Mouse (Mus musculus) heart, embryonic 14.5 days (tissue): ENCODE results near the gene Auts2. TPM values are rescaled to one million over a fixed set of nuclear protein-coding genes. Genes with fewer than 3 reads are reported as not detected.

ENCODE experiments used
- ATAC-seq: fragments of 200-750 bp; cut with Nextera tagmentation; 2 replicates; pipeline ENCODE4 v1.8.0; 2017; ENCODE audit warnings: low read depth, moderate TSS enrichment; ENCODE audit not compliant: insufficient number of reproducible peaks, insufficient read depth, low FRiP score
- H3K27ac ChIP-seq, 2 experiments: fragments of 200-500 bp in 1 of 2; fragments of 300-500 bp in 1 of 2; sonication (generic) in 1 of 2; replicated peaks in 1 of 2; 2 replicates each; pipeline ENCODE4 v1.5.1; 2012 to 2014; ENCODE audit warnings: low read depth in 2 of 2, low read length in 2 of 2, control low read depth in 1 of 2, mild to moderate bottlenecking in 1 of 2, mixed read lengths in 1 of 2; ENCODE audit not compliant: control insufficient read depth in 1 of 2, insufficient read depth in 1 of 2
- H3K27me3 ChIP-seq: fragments of 300-500 bp; sonication (generic); 2 replicates; pipeline ENCODE4 v1.6.1; 2014; ENCODE audit warnings: mild to moderate bottlenecking, low read length, control low read depth; ENCODE audit not compliant: control insufficient read depth, insufficient read depth
- H3K36me3 ChIP-seq: fragments of 300-500 bp; sonication (generic); 2 replicates; pipeline ENCODE4 v1.6.1; 2014; ENCODE audit warnings: mild to moderate bottlenecking, control low read depth, low read length, mixed read lengths; ENCODE audit not compliant: control insufficient read depth, insufficient read depth
- H3K4me1 ChIP-seq, 2 experiments: fragments of 200-500 bp in 1 of 2; fragments of 300-500 bp in 1 of 2; sonication (generic) in 1 of 2; 2 replicates each; pipeline ENCODE4 v1.6.1; 2012 to 2014; ENCODE audit warnings: low read length in 2 of 2, control low read depth in 1 of 2, mixed read lengths in 1 of 2; ENCODE audit not compliant: control insufficient read depth in 2 of 2, insufficient read depth in 2 of 2
- H3K4me2 ChIP-seq: fragments of 300-500 bp; sonication (generic); 2 replicates; pipeline ENCODE4 v1.6.1; 2014; ENCODE audit warnings: mild to moderate bottlenecking, low read length
- H3K4me3 ChIP-seq, 2 experiments: fragments of 200-500 bp in 1 of 2; fragments of 300-500 bp in 1 of 2; sonication (generic) in 1 of 2; 2 replicates each; pipeline ENCODE4 v1.5.1; 2012 to 2014; ENCODE audit warnings: low read length in 2 of 2, mild to moderate bottlenecking in 2 of 2, control low read depth in 1 of 2, low read depth in 1 of 2, moderate library complexity in 1 of 2; ENCODE audit not compliant: control insufficient read depth in 1 of 2, insufficient read depth in 1 of 2
- H3K9ac ChIP-seq: fragments of 300-500 bp; sonication (generic); 2 replicates; pipeline ENCODE4 v1.6.1; 2014; ENCODE audit warnings: mild to moderate bottlenecking, low read length
- H3K9me3 ChIP-seq: fragments of 300-500 bp; sonication (generic); 2 replicates; pipeline ENCODE4 v1.6.1; 2016; ENCODE audit warnings: low read length, control low read depth; ENCODE audit not compliant: control insufficient read depth
- WGBS: fragments of 180-500 bp; shearing (Covaris S2); extraction: QIAGEN DNeasy Blood & Tissue Kit; methylation state at CpG from one replicate; pipeline ENCODE4 v1.1.7; 2014; 5-methylcytosine and 5-hydroxymethylcytosine counted together
- polyA plus RNA-seq: library from polyadenylated mRNA; unstranded; fragments of >200 nt; fragmentation: Nextera tagmentation; extraction: Ambion mirVana; gene quantifications from 2 replicates; pipeline ENCODE4 v1.2.1, GENCODE M21; 2014

The Auts2 gene
- polyA plus RNA-seq, 1 experiment from 2014 or later: 18.0 TPM

DNA sequence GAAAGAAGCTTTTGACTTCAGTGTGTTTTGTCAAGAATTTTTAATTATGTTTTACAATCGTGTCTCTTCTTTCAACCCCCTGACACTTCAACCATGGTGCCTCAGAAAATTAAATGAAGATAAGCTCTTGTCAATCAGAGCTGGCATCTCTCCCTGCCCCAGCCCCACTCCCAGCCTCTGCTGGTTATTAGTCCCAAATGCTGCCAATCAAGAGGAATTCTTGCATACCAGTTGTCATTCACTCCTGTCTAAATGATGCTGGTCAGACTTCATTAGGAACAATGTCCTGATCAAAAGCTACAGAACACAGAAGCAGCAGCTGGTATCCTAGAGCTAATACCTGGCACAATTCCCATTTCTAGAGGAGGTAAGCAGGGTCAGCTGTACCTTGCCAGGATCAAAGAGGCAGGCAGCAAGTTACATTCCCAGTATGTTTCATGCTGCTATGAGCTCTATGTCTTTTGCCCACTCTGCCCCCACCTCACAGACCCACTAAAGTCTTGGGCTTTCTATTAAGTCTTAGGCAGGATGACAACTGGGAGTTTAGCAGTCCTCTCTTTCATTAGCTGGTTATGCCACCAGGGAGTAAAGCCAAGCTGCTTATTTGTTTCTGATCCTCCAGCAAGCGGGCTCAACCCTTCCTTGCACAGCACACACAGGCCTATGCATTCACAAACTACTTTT is 134.1 kb downstream of the Auts2 start:
- no peaks in the 10 kb centered on the region for H3K27me3 ChIP-seq
- no peaks in the 10 kb centered on the region for H3K36me3 ChIP-seq
- H3K9me3 ChIP-seq: no peaks in the 10 kb centered on the region
- 59% methylated on average over 2 of the region's 2 CpGs for WGBS
- no peak overlapping the region for H3K4me2 ChIP-seq
- ATAC-seq: no peak
- peaks cover 3 to 16% of the 10 kb centered on the region in 2 experiments for H3K4me1 ChIP-seq
- no peak overlapping the region for H3K4me3 ChIP-seq
- H3K9ac ChIP-seq: no peak overlapping the region
- H3K27ac ChIP-seq: no peak overlapping the region

- Histone ChIP-seq H3K9ac (no peak overlapping the region), H3K4me2 (no peak overlapping the region), H3K27me3 (no peaks in the 10 kb centered on the region), H3K9me3 (no peaks in the 10 kb centered on the region), H3K4me1 (peaks cover 15 to 23% of the 10 kb centered on the region in 2 experiments), H3K36me3 (no peaks in the 10 kb centered on the region), H3K4me3 (no peak overlapping the region), H3K27ac (no peak overlapping the region)
- no peak for ATAC-seq
- WGBS: 57% methylated on average over 10 of the region's 10 CpGs
Measured at GRCm38 (mm10) chr5:132400556-132400955, 142.6 kb downstream of the Auts2 start.

- Histone ChIP-seq H3K36me3 (no peaks in the 10 kb centered on the region), H3K27ac (no peak overlapping the region), H3K9ac (no peak overlapping the region), H3K9me3 (no peaks in the 10 kb centered on the region), H3K4me3 (no peak overlapping the region), H3K4me2 (no peak overlapping the region), H3K27me3 (no peaks in the 10 kb centered on the region), H3K4me1 (peaks cover 18 to 31% of the 10 kb centered on the region in 2 experiments)
- WGBS: 43% methylated on average over 4 of the region's 4 CpGs
- no peak for ATAC-seq
Measured at GRCm38 (mm10) chr5:132399486-132399885, 143.7 kb downstream of the Auts2 start.

- 81% methylated on average over 3 of the region's 3 CpGs for WGBS
- ATAC-seq: no peak
- H3K4me1 ChIP-seq: peaks cover 18 to 42% of the 10 kb centered on the region in 2 experiments
- no peak overlapping the region for H3K9ac ChIP-seq
- H3K27ac ChIP-seq: no peak overlapping the region
- no peak overlapping the region for H3K4me3 ChIP-seq
- no peaks in the 10 kb centered on the region for H3K27me3 ChIP-seq
- H3K36me3 ChIP-seq: no peaks in the 10 kb centered on the region
- no peak overlapping the region for H3K4me2 ChIP-seq
- H3K9me3 ChIP-seq: no peaks in the 10 kb centered on the region
Measured at GRCm38 (mm10) chr5:132395922-132396321, 147.2 kb downstream of the Auts2 start.

- no peak overlapping the region for H3K9ac ChIP-seq
- peak overlapping the region in 1 of 2 experiments; percentile 1; a peak in 3 of 4 replicates for H3K27ac ChIP-seq
- peak overlapping the region; percentile 32 for H3K4me2 ChIP-seq
- H3K4me1 ChIP-seq: peaks cover 13 to 33% of the 10 kb centered on the region in 2 experiments
- no peak for ATAC-seq
- WGBS: 16% methylated on average over 6 of the region's 6 CpGs
- H3K9me3 ChIP-seq: no peaks in the 10 kb centered on the region
- H3K27me3 ChIP-seq: no peaks in the 10 kb centered on the region
- no peaks in the 10 kb centered on the region for H3K36me3 ChIP-seq
- H3K4me3 ChIP-seq: no peak overlapping the region
Measured at GRCm38 (mm10) chr5:132394800-132395575, 148.2 kb downstream of the Auts2 start.

DNA sequence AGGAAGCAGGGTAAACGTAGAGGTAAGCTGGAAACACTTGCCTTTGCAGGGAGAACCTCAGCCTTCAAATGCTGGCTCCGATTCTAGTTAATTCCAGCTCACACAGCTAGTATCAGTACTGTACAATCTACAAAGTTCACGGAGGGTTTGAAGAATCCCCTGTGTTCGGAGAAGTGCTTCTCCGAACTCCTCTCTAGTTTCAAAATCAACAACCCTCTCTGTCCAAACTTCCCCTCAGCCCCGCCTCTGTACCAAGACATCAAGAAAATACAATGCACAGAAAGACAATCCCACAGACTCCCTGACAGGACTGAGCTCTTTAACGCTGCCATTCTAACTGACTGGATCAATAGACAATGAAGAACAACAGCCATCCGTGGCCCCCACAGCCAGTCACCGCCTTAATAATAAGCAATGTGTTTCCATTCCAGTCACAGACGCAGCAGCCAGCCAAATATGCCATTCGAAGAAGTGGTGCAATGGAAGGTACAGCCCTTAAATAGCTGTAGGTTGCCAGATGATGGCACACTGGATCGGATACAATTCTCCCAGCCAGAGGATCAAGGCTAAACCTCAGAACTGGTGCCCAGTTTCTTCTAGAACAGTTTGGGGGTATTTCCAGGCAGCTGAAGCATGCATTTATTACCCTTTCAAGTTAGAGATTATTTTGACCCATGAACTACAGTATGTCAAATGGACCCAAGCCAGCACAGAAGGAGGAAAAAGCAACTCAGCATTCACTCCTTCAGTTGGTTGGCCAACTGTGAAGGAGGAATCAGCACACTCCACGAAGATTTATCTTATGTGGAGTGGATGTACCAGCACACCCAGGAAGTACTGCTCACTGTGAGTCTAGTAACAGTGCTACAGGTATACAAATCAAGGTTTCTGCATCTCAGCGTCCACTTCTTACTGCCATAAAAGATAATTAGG is 151.0 kb downstream of the Auts2 start:
- H3K4me1 ChIP-seq: peaks cover 3 to 22% of the 10 kb centered on the region in 2 experiments; a peak in 3 of 4 replicates
- no peak overlapping the region for H3K9ac ChIP-seq
- H3K9me3 ChIP-seq: no peaks in the 10 kb centered on the region
- ATAC-seq: no peak
- no peak overlapping the region for H3K4me3 ChIP-seq
- H3K27ac ChIP-seq: no peak overlapping the region
- H3K36me3 ChIP-seq: no peaks in the 10 kb centered on the region
- 67% methylated on average over 14 of the region's 14 CpGs for WGBS
- no peaks in the 10 kb centered on the region for H3K27me3 ChIP-seq
- H3K4me2 ChIP-seq: no peak overlapping the region

DNA sequence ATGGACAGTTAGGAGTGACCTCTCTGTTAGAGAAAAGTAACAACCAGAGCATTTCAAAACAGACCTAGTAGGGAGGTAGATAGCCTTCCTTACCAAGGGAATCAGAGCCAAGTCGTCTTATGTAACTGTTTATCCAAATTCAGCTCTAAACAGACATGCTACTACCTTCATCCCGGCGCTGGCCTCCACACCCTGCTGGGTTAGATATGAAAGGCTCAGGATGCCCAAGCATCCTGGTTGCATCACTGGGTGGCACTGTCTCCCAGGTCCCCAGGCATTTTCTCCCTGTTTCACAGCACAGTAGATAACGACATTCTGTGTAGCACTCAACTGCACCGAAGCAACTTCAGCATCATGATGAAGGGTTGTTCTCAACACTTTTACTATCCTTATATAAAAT is 154.4 kb downstream of the Auts2 start:
- H3K9ac ChIP-seq: no peak overlapping the region
- no peak overlapping the region for H3K27ac ChIP-seq
- H3K4me1 ChIP-seq: peaks cover 0 to 24% of the 10 kb centered on the region in 2 experiments; a peak in 2 of 4 replicates
- no peaks in the 10 kb centered on the region for H3K36me3 ChIP-seq
- H3K4me3 ChIP-seq: no peak overlapping the region
- H3K27me3 ChIP-seq: no peaks in the 10 kb centered on the region
- H3K4me2 ChIP-seq: no peak overlapping the region
- no peak for ATAC-seq
- 65% methylated on average over 5 of the region's 5 CpGs for WGBS
- H3K9me3 ChIP-seq: no peaks in the 10 kb centered on the region
